Mouse (Mus musculus) E14TG2a.4 (cell line): ENCODE data around the gene Nedd8.

Experiments
- H3K27me3 ChIP-seq: 2 replicates; pipeline ENCODE4 v1.6.1; 2014; ENCODE audit warnings: low read length, control low read depth; ENCODE audit not compliant: insufficient read depth
- H3K36me3 ChIP-seq: 2 replicates; pipeline ENCODE4 v1.6.1; 2014; ENCODE audit warnings: low read length, control low read depth; ENCODE audit not compliant: insufficient read depth
- H3K4me1 ChIP-seq: replicated peaks from 2 replicates; pipeline ENCODE4 v1.6.1; 2014; ENCODE audit warnings: low read depth, low read length, control low read depth
- H3K4me3 ChIP-seq: replicated peaks from 2 replicates; pipeline ENCODE4 v1.5.1; 2014; ENCODE audit warnings: mild to moderate bottlenecking, low read length
- H3K9me3 ChIP-seq: 2 replicates; pipeline ENCODE4 v1.6.1; 2014; ENCODE audit warnings: low read length, control low read depth
- CTCF ChIP-seq: conservative IDR thresholded peaks from 2 replicates; pipeline ENCODE4 v1.5.1; 2014; ENCODE audit warnings: low read length
- NANOG ChIP-seq: IDR thresholded peaks from 2 replicates; pipeline ENCODE4 v1.6.1; 2014; ENCODE audit warnings: borderline replicate concordance, low read length, mixed read lengths
- POU5F1 ChIP-seq: IDR thresholded peaks from 2 replicates; pipeline ENCODE4 v1.6.1; 2014; ENCODE audit warnings: low read length, borderline replicate concordance

The Nedd8 gene

DNA sequence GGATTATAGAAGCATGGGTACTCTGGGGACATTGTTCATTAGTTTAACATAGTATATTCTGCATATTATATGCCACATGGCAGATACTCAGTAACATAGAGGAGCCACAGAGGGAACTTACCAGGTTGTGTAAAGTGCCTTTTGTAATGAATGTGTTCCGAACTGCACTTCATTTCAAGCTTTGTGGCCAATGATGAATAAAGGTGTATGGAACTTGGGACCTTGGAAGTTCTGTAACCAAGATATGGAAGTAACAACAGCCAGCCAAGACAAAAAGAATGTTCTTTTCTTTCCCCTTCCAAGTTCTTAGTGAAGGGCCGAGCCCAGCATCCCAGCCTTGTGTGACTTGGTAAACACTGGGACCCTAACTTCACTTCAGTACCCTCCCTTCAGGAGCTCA lies 22.0 kb downstream of the Nedd8 start, which contains the start of gene Tssk4:
Gene Tssk4, plus strand, starts transcription at position 301 of the 400 bp plus-strand sequence.
- H3K4me1 ChIP-seq, result peaks cover 25% of the 10 kb centered on the region
- H3K4me3 ChIP-seq, result no peak within 1 kb of the TSS
- TF ChIP-seq CTCF (no peak), NANOG (no peak), POU5F1 (no peak)
- H3K36me3 ChIP-seq, result peaks cover 7% of the 10 kb centered on the region
- H3K9me3 ChIP-seq, result no peaks in the 10 kb centered on the region
- H3K27me3 ChIP-seq, result peaks cover 16% of the 10 kb centered on the region

GRCm38 (mm10) chr14:55644261-55644888 lies 27.5 kb downstream of the Nedd8 start:
- no peaks in the 10 kb centered on the region for H3K9me3 ChIP-seq
- H3K4me3 ChIP-seq, result peak overlapping the region; percentile 96
- TF ChIP-seq NANOG (no peak), CTCF (no peak), POU5F1 (no peak)
- H3K27me3 ChIP-seq, result no peaks in the 10 kb centered on the region
- H3K36me3 ChIP-seq, result peaks cover 30% of the 10 kb centered on the region
- H3K4me1 ChIP-seq, result peaks cover 58% of the 10 kb centered on the region

DNA sequence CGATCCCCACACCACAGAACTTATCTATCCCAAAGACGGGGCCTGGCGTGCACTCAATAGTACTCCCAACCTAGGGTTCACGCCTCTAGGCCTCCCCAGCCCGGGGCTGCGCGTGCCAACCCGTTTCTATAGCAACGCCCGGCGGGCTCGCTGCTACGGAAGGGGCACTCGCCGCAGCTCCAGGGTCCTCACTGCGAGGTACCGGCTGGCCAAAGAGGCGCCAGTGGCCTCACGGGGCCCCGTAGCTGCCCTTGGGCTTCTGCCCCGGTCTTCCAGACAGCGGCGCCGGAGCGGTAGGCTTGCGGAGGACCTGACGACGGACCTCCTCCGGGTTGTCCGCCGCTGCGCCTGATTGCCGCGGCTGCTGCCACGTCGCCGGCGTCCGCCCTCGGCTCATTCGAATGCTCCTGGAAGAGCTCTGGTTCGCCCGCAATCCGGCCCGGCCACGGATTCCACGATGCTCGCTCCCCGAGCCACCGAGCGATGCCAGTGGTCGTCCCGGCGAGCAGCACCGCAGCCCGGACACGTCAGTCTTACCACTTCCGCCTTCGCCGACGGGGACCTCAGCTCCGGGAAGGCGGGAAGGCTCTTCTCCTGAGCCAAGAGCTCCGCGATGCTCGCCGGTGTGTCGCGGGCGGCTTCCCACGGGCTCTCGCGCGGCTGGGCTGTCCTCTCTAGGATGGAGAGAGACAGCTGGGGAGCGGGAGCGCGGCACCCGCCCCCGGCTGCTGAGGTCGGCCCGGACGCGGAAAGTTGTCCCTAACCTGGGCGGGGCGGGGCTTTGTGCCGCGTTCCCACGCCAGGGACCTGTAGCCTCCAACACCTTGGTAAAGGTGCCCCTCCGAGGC lies 28.6 kb downstream of the Nedd8 start, which contains the start of gene Tm9sf1:
Gene Tm9sf1, minus strand, starts transcription at position 747 of the 848 bp plus-strand sequence.
- H3K4me3 ChIP-seq, result peak within 1 kb of the TSS; percentile 96
- H3K4me1 ChIP-seq, result peaks cover 58% of the 10 kb centered on the region
- H3K9me3 ChIP-seq, result no peaks in the 10 kb centered on the region
- H3K36me3 ChIP-seq, result peaks cover 40% of the 10 kb centered on the region
- no peak for TF ChIP-seq NANOG
- TF ChIP-seq POU5F1, result no peak
- no peak for TF ChIP-seq CTCF
- H3K27me3 ChIP-seq, result no peaks in the 10 kb centered on the region

GRCm38 (mm10) chr14:55642679-55643059 lies 29.3 kb downstream of the Nedd8 start:
- Histone ChIP-seq H3K4me1 (peaks cover 61% of the 10 kb centered on the region), H3K4me3 (peak overlapping the region; percentile 96), H3K27me3 (no peaks in the 10 kb centered on the region), H3K9me3 (no peaks in the 10 kb centered on the region), H3K36me3 (peaks cover 47% of the 10 kb centered on the region)
- TF ChIP-seq POU5F1 (no peak), CTCF (no peak), NANOG (no peak)

DNA sequence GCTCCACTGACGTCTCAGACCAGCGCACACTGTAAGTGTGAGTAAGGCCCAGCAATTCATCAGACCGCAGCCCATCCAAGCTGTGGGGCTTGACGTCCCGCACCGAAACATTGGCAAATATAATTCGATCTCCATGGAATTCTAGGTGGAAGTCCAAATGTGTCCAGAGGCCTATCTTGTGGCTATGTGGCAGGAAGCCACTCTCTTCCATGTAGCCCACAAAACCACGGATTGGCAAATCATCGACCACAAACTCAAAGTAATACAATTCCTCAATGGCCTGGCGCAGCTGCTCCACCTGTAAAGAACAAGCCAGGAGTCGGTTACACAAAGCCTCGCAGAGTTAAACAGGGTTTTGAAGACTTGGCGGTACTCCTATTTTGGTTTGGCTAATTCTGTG lies 30.6 kb downstream of the Nedd8 start:
- Histone ChIP-seq H3K9me3 (no peaks in the 10 kb centered on the region), H3K27me3 (no peaks in the 10 kb centered on the region), H3K4me1 (peaks cover 61% of the 10 kb centered on the region), H3K4me3 (no peak overlapping the region), H3K36me3 (peaks cover 57% of the 10 kb centered on the region)
- TF ChIP-seq NANOG (no peak), CTCF (no peak), POU5F1 (no peak)

- peaks cover 57% of the 10 kb centered on the region for H3K36me3 ChIP-seq
- TF ChIP-seq POU5F1 (no peak), CTCF (no peak), NANOG (no peak)
- H3K4me1 ChIP-seq, result peaks cover 61% of the 10 kb centered on the region
- no peaks in the 10 kb centered on the region for H3K27me3 ChIP-seq
- no peak overlapping the region for H3K4me3 ChIP-seq
- no peaks in the 10 kb centered on the region for H3K9me3 ChIP-seq
Observed at GRCm38 (mm10) chr14:55640816-55641215, 31.1 kb downstream of the Nedd8 start.

DNA sequence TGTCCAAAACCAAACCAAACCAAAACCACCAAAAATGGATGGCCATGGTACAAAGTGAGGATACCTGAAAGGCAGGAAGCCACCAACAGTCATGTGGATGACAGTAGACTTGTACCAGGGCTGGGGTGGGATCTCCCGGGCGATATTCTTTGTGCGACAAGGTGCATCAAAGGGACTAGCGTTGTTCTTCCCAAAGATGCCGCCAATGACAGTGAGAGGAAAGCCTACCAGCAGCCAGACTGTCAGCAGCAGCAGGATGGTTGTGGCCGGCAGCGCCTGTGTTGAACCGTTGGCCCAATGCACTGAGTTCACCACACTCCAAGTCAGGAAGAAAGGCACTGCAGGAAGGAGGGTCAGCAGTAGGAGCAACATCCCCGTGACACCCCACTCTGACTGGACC lies 34.1 kb downstream of the Nedd8 start, which contains the start of gene Gm49378:
Gene Gm49378, minus strand, starts transcription at position 101 of the 400 bp plus-strand sequence.
- H3K36me3 ChIP-seq, result peaks cover 72% of the 10 kb centered on the region
- H3K4me1 ChIP-seq, result peaks cover 72% of the 10 kb centered on the region
- no peaks in the 10 kb centered on the region for H3K9me3 ChIP-seq
- TF ChIP-seq NANOG, result no peak
- TF ChIP-seq CTCF, result no peak
- no peak for TF ChIP-seq POU5F1
- H3K4me3 ChIP-seq, result no peak within 1 kb of the TSS
- no peaks in the 10 kb centered on the region for H3K27me3 ChIP-seq

DNA sequence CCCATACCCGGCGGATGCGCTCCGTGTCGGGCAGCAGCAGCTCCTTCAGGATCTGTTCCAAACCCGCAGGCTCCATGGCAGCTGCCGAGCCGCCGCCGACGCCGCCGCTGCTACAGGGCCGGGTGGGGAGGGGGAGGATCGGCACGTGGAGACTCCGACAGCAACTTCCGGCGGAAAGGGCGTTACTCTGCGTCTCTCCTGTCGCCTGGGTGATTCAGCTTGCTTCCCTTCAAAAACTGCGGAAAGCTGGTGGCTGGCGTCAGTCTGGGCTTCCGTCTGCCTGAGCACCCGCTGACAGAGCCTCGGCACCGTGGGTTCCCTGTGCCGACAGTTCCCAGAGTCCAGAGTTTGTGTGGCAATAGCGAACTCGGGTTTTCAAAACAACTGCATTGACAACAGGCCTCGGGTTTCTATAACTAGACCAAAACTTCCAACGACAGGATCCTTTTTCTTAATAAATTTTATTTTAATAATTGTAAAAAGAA lies 36.4 kb downstream of the Nedd8 start, which contains the start of gene Ipo4:
Gene Ipo4, minus strand, starts transcription at position 435 of the 485 bp plus-strand sequence.
- no peak for TF ChIP-seq NANOG
- TF ChIP-seq CTCF, result no peak
- TF ChIP-seq POU5F1, result no peak

More for the DNA sequence above, 36.4 kb downstream of the Nedd8 start, which contains the start of gene Ipo4:
- Histone ChIP-seq H3K9me3 (no peaks in the 10 kb centered on the region), H3K27me3 (no peaks in the 10 kb centered on the region), H3K4me1 (peaks cover 54% of the 10 kb centered on the region), H3K36me3 (peaks cover 84% of the 10 kb centered on the region), H3K4me3 (peak within 1 kb of the TSS; percentile 91)
